Mouse (Mus musculus) leukemia stem cell, adult 10-12 weeks (primary cell): Measurements from ENCODE around the gene Ngb. TPM values are rescaled to one million over a fixed set of nuclear protein-coding genes. Genes with fewer than 3 reads are reported as not detected.

ENCODE experiments used
- polyA plus RNA-seq: library from polyadenylated mRNA; stranded (reverse); fragments of >175 nt; gene quantifications from 2 replicates; pipeline ENCODE4 v1.2.3, GENCODE M21; 2012; ENCODE audit warnings: low replicate concordance

Gene Ngb
- polyA plus RNA-seq, result 0.15 TPM in 1 of 2 replicates, not detected in the other

DNA sequence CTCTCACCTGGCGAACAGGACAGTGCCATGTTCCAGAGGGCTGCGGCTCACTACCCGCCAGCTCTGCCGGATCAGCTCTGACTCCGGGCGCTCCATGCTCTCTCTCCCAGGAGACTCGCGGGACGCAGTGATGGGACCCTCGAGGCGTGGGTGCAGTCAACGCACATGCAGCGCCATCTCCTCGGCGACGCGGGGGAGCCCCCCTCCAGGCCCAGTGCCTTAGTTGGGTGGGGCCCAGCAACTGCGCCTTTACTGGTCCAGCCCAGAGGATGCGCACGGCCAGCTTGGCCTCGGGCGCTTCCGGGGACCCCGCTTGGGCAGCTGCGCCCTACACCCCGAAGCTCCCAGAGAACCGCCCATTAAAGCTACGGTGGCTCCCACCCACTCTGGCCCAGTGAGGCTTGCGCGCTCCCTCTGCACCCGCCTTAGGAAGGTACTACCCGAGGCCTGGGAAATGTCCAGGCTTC, at the start of gene Ngb:
TSS of gene Ngb (minus strand) at position 375 of the 467 bp plus-strand sequence.

GRCm38 (mm10) chr12:87147395-87148089, 45.2 kb upstream of the Ngb start, which contains the start of gene Pomt2:
Gene Pomt2 (minus strand): TSS chr12:87147968.

GRCm38 (mm10) chr12:87146966-87147365, 44.6 kb upstream of the Ngb start, which contains the start of gene Gstz1:
Gene Gstz1 (plus strand): TSS chr12:87147165.

Other genes starting within 250 kb of the Ngb start
- gene Irf2bpl, start 217.7 kb downstream of the Ngb start, polyA plus RNA-seq, result 18.9 and 29.8 TPM in 2 replicates
- 19.1 and 34.1 TPM in 2 replicates for gene Cipc, start 155.5 kb downstream of the Ngb start, polyA plus RNA-seq
- gene Zdhhc22, start 112.1 kb downstream of the Ngb start, polyA plus RNA-seq, result not detected in 2 replicates
- gene Tmem63c, start 81.2 kb downstream of the Ngb start, polyA plus RNA-seq, result 0.10 TPM in 1 of 2 replicates, not detected in the other
- 3.1 and 5.9 TPM in 2 replicates for gene Gstz1, start 44.6 kb upstream of the Ngb start, polyA plus RNA-seq
- 3.3 and 6.6 TPM in 2 replicates for gene Pomt2, start 45.4 kb upstream of the Ngb start, polyA plus RNA-seq
- gene Samd15, start 97.2 kb upstream of the Ngb start, polyA plus RNA-seq, result not detected in 2 replicates
- gene Tmed8, start 97.9 kb upstream of the Ngb start, polyA plus RNA-seq, result 1.0 and 1.5 TPM in 2 replicates
- gene Noxred1, start 136.2 kb upstream of the Ngb start, polyA plus RNA-seq, result not detected in 2 replicates
- 0.61 and 0.76 TPM in 2 replicates for gene Vipas39, start 163.7 kb upstream of the Ngb start, polyA plus RNA-seq
- 65.5 and 69.7 TPM in 2 replicates for gene Ahsa1, start 163.9 kb upstream of the Ngb start, polyA plus RNA-seq
- gene Ism2, start 197.2 kb upstream of the Ngb start, polyA plus RNA-seq, result not detected in 2 replicates